Mouse (Mus musculus) monocyte, adult 59 days (primary cell): ENCODE results near the gene Mcoln3. TPM values are rescaled to one million over a fixed set of nuclear protein-coding genes. Genes with fewer than 3 reads are reported as not detected.

Source experiments
- total RNA-seq, 2 experiments: library from RNA; stranded (reverse); gene quantifications; one replicate each; pipeline ENCODE4 v1.2.4; 2023

Gene Mcoln3
- total RNA-seq = under 1 TPM in 1 of 2 experiments, not detected in 1; 0.58 TPM

DNA sequence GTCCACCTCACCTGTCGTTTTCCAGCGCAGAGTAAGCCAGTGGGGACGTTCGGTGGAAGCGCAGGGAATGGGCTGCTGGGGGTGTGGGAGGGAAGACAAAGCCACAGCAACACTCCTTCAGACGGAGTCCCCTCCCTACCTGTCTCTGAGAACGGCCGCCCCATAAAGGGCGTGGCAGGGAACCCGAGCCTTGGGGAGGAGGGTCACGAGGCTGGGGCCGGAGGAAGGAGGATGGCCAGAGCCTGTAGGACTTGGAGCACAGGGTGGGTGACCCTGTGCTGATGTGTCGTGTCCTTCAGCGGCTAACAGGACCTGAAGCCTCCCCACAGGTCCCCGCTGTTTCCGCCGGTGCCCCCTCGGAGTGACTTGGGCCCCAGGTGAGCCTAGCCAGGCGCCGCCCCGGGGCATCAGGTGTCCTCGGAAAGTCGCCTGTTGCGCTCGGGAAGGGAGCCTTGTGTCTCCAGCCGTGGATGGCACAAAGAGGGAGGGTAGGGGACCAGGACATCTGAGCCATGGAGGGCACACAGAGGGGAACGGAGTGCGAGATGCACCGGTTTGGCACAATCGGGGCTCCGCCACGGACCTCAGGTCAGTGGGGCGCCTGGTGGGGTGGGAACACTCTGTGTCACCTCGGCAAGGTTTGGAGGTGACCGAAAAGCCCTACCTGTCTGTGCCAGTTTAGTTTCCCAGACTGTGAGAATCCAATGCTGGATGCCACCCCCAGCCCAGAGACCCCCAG is at the start of gene Mcoln3:
Gene Mcoln3, plus strand, starts transcription at position 193 of the 739 bp plus-strand sequence.

DNA sequence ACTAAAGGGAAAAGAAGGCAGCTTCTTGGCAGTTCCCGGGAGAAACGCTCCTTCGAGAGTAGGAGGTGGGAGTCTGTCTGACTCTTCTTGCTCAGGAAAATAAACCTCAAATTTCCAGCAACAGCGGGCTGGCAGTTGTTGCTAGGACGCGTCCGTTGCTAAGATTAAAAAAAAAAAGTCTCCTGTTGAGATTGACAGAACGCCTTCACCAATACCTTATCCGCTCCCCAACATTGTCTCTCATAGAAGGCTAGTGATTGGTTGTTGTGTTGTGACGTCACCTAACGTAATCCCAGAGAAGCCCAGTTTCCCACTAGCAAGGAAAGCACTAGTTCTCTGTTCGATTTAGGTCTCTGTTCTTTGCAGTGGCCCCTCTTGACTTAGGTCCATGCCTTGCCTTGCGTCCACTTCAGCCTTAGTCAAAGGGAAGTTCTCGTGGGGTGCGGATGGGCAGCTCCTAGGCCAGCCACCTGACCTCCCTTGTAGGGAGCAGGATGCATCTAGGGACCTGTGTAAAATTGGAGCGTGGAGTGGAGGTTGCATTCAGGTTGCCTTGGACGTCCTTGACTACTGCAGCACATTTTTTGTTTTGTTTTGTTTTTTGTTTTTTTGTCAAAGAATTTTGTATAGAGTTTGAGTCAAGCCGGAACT is 9.2 kb upstream of the Mcoln3 start, which contains the start of gene Wdr63:
Gene Wdr63, minus strand, starts transcription at position 210 of the 651 bp plus-strand sequence.

DNA sequence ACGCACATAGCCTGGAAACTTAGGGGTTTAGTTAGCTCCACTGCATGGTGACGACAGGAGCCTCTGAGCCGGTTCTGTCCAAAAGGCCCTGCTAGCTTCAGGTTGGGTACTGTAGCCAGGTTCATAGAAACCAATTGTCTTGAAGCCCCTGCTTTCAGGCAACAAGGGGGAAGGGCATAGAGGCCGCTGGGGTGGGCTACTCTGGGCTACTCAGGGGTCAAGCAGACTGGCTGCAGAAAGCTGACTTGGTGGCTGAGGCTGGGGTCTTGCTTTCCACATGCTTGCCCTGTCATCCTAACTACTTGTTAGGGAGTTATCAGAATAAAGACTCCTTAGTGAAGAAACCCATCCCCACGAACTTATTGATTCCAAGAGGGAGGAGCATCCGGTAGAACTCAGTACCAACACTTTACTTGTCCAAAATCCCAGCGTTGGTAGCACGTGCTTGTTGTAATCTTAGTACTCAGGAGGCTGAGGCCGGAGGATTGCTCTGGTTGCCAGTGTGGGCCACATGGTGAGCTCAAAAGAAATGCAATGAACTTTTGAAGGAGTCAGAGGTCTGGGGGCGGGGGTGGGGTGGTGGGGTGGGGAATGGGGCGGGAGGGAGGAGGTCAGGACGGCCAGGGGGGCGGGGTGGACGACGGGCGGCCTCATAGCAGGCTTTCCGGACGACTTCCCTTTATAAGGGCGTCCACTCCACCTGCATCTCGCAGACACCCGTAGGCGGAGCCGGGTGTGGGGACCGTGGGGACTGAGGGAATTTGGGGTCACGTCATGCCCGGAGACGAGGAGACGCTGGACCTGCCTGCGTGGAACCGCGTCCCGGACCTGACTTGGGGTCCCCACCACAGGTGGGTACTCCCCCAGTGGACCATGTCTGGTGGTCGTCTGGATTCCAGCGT is 32.2 kb downstream of the Mcoln3 start, which contains the start of gene Mcoln2:
Gene Mcoln2, plus strand, starts transcription at position 678 of the 902 bp plus-strand sequence.

Other genes with a start within 250 kb of the Mcoln3 start
- 10 to 100 TPM; 96.3 to 97.9 TPM for gene Bcl10, start 194.6 kb upstream of the Mcoln3 start, total RNA-seq
- gene 2410004B18Rik, start 179.4 kb upstream of the Mcoln3 start, total RNA-seq = 10 to 100 TPM; 38.2 to 39.7 TPM
- gene Syde2, start 129.6 kb upstream of the Mcoln3 start, total RNA-seq = not detected
- gene Wdr63, start 9.3 kb upstream of the Mcoln3 start, total RNA-seq = not detected
- 1 to 10 TPM; 3.4 to 3.9 TPM for gene Mcoln2, start 32.4 kb downstream of the Mcoln3 start, total RNA-seq
- not detected for gene Lpar3, start 103.5 kb downstream of the Mcoln3 start, total RNA-seq